Mouse (Mus musculus): ENCODE results near the gene Dzank1. TPM values are rescaled to one million over a fixed set of nuclear protein-coding genes. Genes with fewer than 3 reads are reported as not detected.

The Dzank1 gene
- polyA plus RNA-seq, 1 experiment from 2014 or later = 2.0 TPM

DNA sequence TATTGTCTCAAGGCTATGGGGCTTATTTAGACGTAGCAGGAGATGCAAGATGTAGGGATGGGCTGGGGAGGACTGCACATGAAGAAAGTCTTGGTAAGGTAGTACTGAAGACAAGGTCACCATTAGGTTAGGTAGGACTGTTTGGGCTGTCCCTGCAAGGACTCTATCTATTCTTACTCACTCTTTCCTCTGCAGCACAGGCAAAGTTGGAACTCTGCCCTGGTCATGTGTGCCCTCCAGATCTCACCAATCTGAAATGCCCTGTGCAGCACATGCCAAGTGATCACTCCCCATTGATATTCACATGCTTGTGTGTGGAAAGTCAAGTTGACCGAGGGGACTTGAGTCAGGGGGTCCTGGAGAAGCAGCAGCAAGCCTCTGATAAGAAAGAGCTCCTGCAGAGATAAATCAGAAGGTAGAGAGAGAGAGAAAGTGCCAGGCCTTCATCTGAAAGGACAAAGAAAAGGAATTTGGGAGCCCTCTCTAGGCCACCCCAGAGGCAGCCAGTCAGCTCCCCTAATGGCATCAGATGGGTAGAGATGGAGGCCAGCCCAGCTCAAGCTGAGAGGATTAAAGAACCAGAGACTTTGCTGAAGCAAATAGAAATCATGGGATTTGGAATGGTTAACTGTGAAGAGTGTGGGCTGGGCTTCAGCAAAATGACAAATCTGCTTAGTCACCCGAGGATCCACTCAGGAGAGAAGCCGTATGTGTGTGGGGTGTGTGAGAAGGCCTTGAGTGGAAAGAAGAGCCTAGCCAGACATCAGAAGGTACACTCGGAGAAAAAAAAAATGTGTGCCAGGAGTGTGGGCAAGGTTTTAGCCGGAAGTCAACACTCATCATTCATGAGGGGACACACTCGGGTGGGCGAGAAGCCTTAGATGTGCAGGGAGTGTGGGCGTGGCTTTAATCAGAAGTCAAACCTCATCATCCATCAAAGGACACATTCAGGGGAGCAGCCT is 62.1 kb downstream of the Dzank1 start:
- Histone ChIP-seq H3K27ac (no peak overlapping the region), H3K9me3 (no peaks in the 10 kb centered on the region), H3K4me1 (no peaks in the 10 kb centered on the region), H3K4me3 (no peak overlapping the region), H3K36me3 (no peaks in the 10 kb centered on the region), H3K9ac (no peak overlapping the region), H3K27me3 (no peaks in the 10 kb centered on the region), H3K4me2 (replicated peaks) (no peak overlapping the region)
- no peak for ATAC-seq (ENCODE audit: insufficient number of reproducible peaks, insufficient read depth, low FRiP score, low TSS enrichment)
- 76% methylated on average over 9 of the region's 9 CpGs for WGBS

DNA sequence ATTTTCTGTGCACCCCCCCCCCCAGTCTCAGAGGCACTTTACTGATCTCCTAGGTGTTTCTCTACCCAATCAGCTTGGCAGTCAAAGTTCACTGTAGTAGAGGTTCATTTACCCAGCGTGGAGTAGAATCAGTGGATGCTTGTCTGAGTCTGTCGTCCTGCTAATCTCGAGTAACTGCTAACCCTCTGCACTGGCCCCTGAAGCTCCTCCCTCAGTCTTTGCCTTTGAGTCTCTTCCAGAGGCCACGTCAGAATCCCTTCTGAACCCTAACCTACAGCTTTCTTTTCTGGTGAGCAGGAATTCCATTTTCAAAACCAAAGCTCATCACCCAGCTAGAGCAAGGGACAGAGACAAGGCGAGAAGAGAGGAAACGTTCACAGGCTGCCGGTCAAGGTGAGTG is 63.0 kb downstream of the Dzank1 start:
- H3K9me3 ChIP-seq = no peaks in the 10 kb centered on the region
- ATAC-seq (ENCODE audit: insufficient number of reproducible peaks, insufficient read depth, low FRiP score, low TSS enrichment) = no peak
- 0 out of 2 replicates have a peak overlapping the region, but pooled peaks have one; percentile 15 for H3K9ac ChIP-seq
- H3K36me3 ChIP-seq = no peaks in the 10 kb centered on the region
- H3K27me3 ChIP-seq = no peaks in the 10 kb centered on the region
- no peak overlapping the region for H3K27ac ChIP-seq
- no peaks in the 10 kb centered on the region for H3K4me1 ChIP-seq
- H3K4me2 ChIP-seq (replicated peaks) = no peak overlapping the region
- no peak overlapping the region for H3K4me3 ChIP-seq
- WGBS = 68% methylated on average over 7 of the region's 7 CpGs

DNA sequence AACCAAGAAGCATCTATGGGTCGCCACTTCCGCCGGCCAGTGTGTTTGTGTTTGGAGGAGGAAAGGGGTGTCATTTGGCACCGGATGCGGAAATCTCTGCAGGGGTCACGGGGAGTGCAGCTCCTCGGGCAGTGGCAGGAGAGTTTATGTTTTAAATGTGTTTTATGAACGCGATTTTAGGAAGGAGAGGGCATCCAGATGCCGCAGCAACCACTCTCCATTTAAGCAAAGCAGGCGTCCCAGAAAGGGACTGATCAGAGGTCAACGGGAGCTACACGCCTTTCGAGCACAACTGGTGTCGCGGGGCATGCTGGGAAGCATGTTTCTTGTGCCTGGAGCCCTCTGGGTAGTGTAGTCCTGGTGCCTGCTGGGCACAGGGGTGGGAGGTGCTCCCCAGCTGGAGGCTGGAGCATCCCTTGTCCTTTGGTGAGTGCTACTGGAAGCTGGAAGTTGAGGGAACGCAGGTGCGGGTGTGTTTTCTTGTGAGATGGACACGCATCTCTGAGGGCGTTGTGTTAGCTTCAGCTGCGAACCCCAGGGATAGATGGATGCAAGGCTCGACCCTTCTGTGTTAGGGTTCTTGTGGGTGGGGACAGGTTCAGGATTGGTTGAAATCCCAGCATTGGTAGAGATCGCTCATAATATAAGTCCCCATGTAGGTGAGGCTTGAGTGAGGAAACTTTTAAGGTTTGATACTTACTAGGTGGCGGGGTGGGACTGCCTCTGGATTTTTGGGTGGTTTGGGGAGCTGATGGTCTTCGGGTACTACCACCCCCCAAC is 68.0 kb downstream of the Dzank1 start:
- 0 out of 2 replicates have a peak overlapping the region, but pooled peaks have one; percentile 60 for H3K27ac ChIP-seq
- H3K4me3 ChIP-seq = peak overlapping the region; percentile 52
- no peaks in the 10 kb centered on the region for H3K36me3 ChIP-seq
- H3K4me2 ChIP-seq (replicated peaks) = peak overlapping the region; percentile 62
- H3K9me3 ChIP-seq = no peaks in the 10 kb centered on the region
- H3K4me1 ChIP-seq = no peaks in the 10 kb centered on the region
- 0 out of 2 replicates have a peak, but pooled peaks cover 4% of the 10 kb centered on the region for H3K27me3 ChIP-seq
- WGBS = 8% methylated on average over 25 of the region's 25 CpGs
- H3K9ac ChIP-seq = peak overlapping the region; percentile 48
- peak; percentile 98 for ATAC-seq (ENCODE audit: insufficient number of reproducible peaks, insufficient read depth, low FRiP score, low TSS enrichment)

DNA sequence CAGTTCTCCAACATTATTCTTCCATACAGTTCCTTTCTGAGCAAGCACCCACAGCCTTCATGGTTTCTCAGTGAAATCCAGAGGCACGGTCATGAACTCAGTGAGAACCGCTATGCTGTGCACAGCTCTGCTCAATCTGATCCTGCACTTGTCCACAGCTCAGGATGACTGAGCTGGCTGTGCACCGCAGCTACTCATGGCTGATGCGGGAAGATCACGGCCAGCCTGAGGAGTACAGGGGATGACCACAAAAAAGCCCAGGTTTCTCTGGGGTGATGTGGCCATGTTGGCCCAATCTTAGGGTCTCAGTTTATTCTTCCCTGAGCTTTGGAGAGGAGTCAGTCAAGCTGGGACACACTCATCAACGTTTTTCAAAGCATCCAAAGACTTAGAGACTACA is 68.9 kb downstream of the Dzank1 start:
- Histone ChIP-seq H3K4me3 (peak overlapping the region; percentile 52; the same call in 1 of the 2 replicates), H3K27me3 (0 out of 2 replicates have a peak, but pooled peaks cover 4% of the 10 kb centered on the region), H3K36me3 (no peaks in the 10 kb centered on the region), H3K27ac (no peak overlapping the region), H3K9ac (no peak overlapping the region), H3K9me3 (no peaks in the 10 kb centered on the region), H3K4me1 (no peaks in the 10 kb centered on the region), H3K4me2 (replicated peaks) (peak overlapping the region; percentile 62)
- ATAC-seq (ENCODE audit: insufficient number of reproducible peaks, insufficient read depth, low FRiP score, low TSS enrichment) = no peak
- 76% methylated on average over 6 of the region's 6 CpGs for WGBS

DNA sequence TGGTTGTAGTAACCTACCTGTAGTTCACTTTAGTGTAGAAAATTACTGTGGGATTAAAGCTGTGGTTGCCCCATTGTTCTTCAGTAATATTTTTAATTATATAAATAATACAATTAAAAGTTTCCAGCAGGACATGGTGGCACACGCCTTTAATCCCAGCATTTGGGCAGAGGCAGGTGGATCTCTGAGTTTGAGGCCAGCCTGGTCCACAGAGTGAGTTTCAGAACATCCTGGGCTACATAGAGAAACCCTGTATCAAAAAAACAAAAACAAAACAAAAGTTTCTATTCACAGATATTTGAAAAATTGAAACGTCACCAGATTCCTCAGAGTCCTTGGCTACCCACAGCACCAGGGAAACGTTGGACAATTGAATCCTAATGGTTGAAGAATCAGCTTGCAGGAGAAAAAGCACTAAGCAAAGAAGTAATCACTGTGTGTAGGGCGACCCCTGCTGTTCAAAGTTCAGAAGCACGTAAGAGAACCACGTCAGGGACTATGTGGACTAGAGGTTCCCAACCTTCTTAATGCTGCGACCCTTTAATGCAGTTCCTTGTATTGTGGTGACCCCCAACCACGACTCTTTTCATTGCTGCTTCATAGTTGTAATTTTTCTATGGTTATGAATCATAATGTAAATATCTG is 74.7 kb downstream of the Dzank1 start:
- no peak for ATAC-seq (ENCODE audit: insufficient number of reproducible peaks, insufficient read depth, low FRiP score, low TSS enrichment)
- Histone ChIP-seq H3K27me3 (0 out of 2 replicates have a peak, but pooled peaks cover 4% of the 10 kb centered on the region), H3K4me1 (no peaks in the 10 kb centered on the region), H3K9me3 (no peaks in the 10 kb centered on the region), H3K4me2 (replicated peaks) (no peak overlapping the region), H3K4me3 (no peak overlapping the region), H3K9ac (no peak overlapping the region), H3K36me3 (no peaks in the 10 kb centered on the region), H3K27ac (no peak overlapping the region)
- 14% methylated on average over 8 of the region's 8 CpGs for WGBS

DNA sequence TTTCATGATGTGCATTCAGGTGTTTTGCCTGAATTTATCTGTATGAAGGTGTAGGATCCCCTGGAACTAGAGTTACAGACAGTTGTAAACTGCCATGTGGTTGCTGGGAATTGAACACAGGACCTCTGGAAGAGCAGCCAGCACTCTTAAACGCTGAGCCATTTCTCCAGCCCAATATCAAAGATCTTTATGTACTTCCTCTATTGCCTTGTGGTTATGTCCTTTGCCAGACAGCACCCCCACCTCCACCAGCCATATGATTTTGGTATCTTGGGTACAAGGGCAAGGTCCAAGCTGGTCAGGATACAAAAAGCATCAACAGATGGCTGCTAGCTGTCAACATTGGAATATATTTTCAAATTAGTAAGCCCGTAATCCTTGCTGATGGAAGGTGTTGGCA is 76.8 kb downstream of the Dzank1 start:
- ATAC-seq (ENCODE audit: insufficient number of reproducible peaks, insufficient read depth, low FRiP score, low TSS enrichment) = no peak
- Histone ChIP-seq H3K9ac (no peak overlapping the region), H3K4me3 (no peak overlapping the region), H3K9me3 (no peaks in the 10 kb centered on the region), H3K27ac (no peak overlapping the region), H3K4me1 (no peaks in the 10 kb centered on the region), H3K27me3 (0 out of 2 replicates have a peak, but pooled peaks cover 4% of the 10 kb centered on the region), H3K4me2 (replicated peaks) (no peak overlapping the region), H3K36me3 (no peaks in the 10 kb centered on the region)
- 66% methylated on average over 2 of the region's 2 CpGs for WGBS

DNA sequence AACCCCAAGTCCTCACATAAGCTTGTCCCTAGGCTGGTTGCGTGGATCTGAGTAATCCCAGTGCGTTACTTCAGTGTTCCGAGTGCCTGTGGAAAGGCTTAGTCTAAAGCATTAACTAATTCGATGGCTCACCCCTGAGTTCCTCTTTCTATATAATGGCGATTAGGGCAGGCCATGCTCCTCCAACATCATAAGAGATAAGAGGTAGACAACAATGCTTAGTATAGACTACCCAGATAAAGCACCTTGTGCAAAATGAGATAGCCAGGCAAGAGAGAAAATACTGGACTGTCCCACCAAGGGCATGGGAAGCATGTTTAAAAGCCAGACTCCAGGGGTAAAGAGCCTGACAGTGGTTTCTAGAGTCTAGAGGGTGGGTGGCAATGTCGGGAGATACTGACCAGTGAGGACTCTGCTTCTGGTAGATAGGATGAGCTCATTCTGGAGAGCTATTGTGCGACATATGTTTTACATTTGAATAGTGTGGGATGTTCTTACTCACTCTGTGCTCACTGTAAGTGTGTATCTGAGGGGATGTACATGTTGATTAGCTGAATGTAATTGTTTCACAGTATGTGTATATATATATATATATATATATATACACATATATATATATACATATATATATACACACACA is 80.7 kb downstream of the Dzank1 start:
- H3K36me3 ChIP-seq = no peaks in the 10 kb centered on the region
- no peaks in the 10 kb centered on the region for H3K9me3 ChIP-seq
- no peak overlapping the region for H3K4me3 ChIP-seq
- no peak overlapping the region for H3K27ac ChIP-seq
- no peak overlapping the region for H3K9ac ChIP-seq
- no peak overlapping the region for H3K4me2 ChIP-seq (replicated peaks)
- ATAC-seq (ENCODE audit: insufficient number of reproducible peaks, insufficient read depth, low FRiP score, low TSS enrichment) = no peak
- H3K27me3 ChIP-seq = no peaks in the 10 kb centered on the region
- 76% methylated on average over 7 of the region's 7 CpGs for WGBS
- no peaks in the 10 kb centered on the region for H3K4me1 ChIP-seq

DNA sequence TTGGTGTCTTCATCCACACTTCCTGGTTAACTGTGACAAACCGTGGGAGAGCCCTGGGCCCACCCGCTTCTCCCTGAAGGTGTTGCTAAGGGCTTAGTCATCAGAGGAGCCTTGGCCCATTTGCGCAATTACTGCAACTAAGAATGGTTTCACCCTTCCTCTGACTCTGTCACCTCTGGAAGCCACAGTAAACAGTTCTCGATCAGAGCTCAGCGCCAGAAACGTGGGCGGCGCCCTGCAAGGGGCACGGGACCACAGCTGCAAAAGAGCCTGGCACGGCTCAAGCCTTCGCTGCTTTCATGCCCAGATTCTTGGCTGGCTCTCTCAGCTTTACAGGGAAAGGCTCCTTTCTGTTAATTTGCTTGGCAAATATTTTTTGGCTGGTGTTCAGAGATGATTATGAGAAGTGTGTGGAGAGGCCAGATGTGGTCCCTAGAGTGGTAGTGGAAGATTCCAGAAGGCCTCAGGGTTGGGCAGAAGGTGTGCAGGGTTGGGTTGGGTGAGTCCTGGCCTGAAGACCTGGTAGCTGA is 85.8 kb downstream of the Dzank1 start:
- Histone ChIP-seq H3K9ac (no peak overlapping the region), H3K9me3 (no peaks in the 10 kb centered on the region), H3K4me3 (no peak overlapping the region), H3K4me2 (replicated peaks) (no peak overlapping the region), H3K4me1 (no peaks in the 10 kb centered on the region), H3K27ac (no peak overlapping the region), H3K27me3 (no peaks in the 10 kb centered on the region), H3K36me3 (no peaks in the 10 kb centered on the region)
- WGBS = 87% methylated on average over 11 of the region's 11 CpGs
- no peak for ATAC-seq (ENCODE audit: insufficient number of reproducible peaks, insufficient read depth, low FRiP score, low TSS enrichment)

DNA sequence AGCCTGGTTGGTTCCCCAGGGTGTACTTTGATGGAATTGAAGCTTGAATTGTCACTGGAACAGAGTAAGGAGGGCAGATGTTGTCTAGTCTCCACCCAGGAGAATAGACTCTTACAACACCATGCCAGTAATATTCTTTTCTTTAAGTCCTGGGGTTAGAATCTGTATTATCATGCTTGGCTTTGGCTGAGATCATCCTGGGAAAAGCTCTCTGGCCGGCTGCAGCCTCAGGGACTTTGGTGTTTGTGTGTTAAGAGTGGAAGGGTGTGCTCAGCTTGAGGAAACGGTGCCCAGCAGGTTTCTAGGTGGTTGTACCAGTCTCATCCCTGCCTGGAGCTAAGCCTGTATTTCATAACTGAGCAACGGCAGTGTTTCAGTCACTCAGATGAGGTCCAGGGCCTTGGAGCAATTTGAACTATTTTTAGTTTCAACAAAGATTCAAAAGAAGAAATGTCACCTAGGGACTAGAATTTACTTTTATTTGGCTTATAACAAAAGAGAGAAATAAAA is 88.0 kb downstream of the Dzank1 start:
- ATAC-seq (ENCODE audit: insufficient number of reproducible peaks, insufficient read depth, low FRiP score, low TSS enrichment) = no peak
- Histone ChIP-seq H3K27me3 (no peaks in the 10 kb centered on the region), H3K4me2 (replicated peaks) (no peak overlapping the region), H3K4me3 (no peak overlapping the region), H3K36me3 (no peaks in the 10 kb centered on the region), H3K27ac (no peak overlapping the region), H3K9me3 (no peaks in the 10 kb centered on the region), H3K9ac (no peak overlapping the region), H3K4me1 (no peaks in the 10 kb centered on the region)
- 65% methylated on average over 3 of the region's 3 CpGs for WGBS

DNA sequence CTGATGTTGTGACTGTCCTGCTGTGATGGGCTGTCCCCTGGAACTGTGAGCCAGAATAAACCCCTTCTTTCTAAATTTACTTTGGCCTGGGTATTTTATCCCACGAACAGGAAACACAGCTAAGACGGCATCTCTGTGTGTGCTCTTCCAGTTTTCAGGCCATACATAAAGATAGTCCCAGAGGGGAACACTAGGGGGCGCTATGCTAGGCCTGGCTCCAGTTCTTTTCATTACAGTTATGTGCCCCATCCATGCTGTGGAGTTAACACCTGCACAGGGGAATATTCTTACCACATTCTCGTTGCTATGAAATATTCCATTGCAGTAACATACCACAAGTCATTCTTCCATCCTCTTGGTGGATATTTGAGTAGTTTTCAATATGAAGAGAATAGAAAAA is 88.8 kb downstream of the Dzank1 start:
- Histone ChIP-seq H3K27ac (no peak overlapping the region), H3K27me3 (no peaks in the 10 kb centered on the region), H3K9me3 (no peaks in the 10 kb centered on the region), H3K4me1 (no peaks in the 10 kb centered on the region), H3K4me2 (replicated peaks) (no peak overlapping the region), H3K9ac (no peak overlapping the region), H3K36me3 (no peaks in the 10 kb centered on the region), H3K4me3 (no peak overlapping the region)
- 57% methylated on average over 4 of the region's 4 CpGs for WGBS
- ATAC-seq (ENCODE audit: insufficient number of reproducible peaks, insufficient read depth, low FRiP score, low TSS enrichment) = no peak

DNA sequence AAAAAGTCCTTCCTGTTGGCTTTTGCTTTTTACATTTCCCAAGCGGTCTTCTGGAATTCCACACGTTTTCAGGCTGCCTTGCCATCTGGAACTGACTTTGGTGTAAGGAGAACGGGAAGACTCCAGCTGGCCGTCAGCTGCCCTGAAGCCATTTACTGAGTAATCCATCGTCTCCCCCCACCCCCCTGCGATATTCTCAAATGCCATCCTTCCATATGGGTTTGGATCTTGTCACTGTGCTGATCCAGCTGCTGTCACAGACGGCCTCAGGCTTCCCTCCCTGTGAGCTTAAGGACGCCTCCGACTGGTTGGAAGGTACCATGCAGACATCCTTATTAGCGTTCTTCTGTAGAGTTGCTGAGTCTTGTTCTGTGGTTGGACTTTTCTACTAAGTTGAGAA is 91.5 kb downstream of the Dzank1 start:
- no peak for ATAC-seq (ENCODE audit: insufficient number of reproducible peaks, insufficient read depth, low FRiP score, low TSS enrichment)
- WGBS = 65% methylated on average over 10 of the region's 10 CpGs
- no peaks in the 10 kb centered on the region for H3K27me3 ChIP-seq

More for the DNA sequence above, 91.5 kb downstream of the Dzank1 start:
- no peak overlapping the region for H3K9ac ChIP-seq
- no peak overlapping the region for H3K27ac ChIP-seq
- H3K4me1 ChIP-seq = no peaks in the 10 kb centered on the region
- no peaks in the 10 kb centered on the region for H3K36me3 ChIP-seq
- H3K4me3 ChIP-seq = no peak overlapping the region
- no peaks in the 10 kb centered on the region for H3K9me3 ChIP-seq
- no peak overlapping the region for H3K4me2 ChIP-seq (replicated peaks)

Data from embryonic facial prominence, embryonic 12.5 days (tissue).